Mouse (Mus musculus) heart, postnatal 0 days (tissue): ENCODE measurements around the gene Snrpc. TPM values are rescaled to one million over a fixed set of nuclear protein-coding genes. Genes with fewer than 3 reads are reported as not detected.
A peak's percentile ranks its signal among the peaks of the same experiment; 100 is the strongest.

Experiments
- ATAC-seq: fragments of 200-750 bp; cut with Nextera tagmentation; 2 replicates; pipeline ENCODE4 v1.8.0; 2017; ENCODE audit warnings: low read depth, moderate number of reproducible peaks, moderate library complexity; ENCODE audit not compliant: insufficient read depth
- DNase-seq: peaks from one replicate; pipeline ENCODE4 v3.0.0-alpha.2; 2016; ENCODE audit warnings: low spot score
- H3K27ac ChIP-seq: fragments of 300-500 bp; sonication (generic); 2 replicates; pipeline ENCODE4 v1.5.1; 2014; ENCODE audit warnings: low read depth, mild to moderate bottlenecking
- H3K27me3 ChIP-seq: fragments of 300-500 bp; sonication (generic); 2 replicates; pipeline ENCODE4 v1.6.1; 2014; ENCODE audit warnings: low read length, mixed read lengths; ENCODE audit not compliant: control insufficient read depth, insufficient read depth
- H3K36me3 ChIP-seq: fragments of 300-500 bp; sonication (generic); replicated peaks from 2 replicates; pipeline ENCODE4 v1.6.1; 2014; ENCODE audit warnings: low read length, mixed read lengths; ENCODE audit not compliant: control insufficient read depth, insufficient read depth
- H3K4me1 ChIP-seq: fragments of 300-500 bp; sonication (generic); 2 replicates; pipeline ENCODE4 v1.6.1; 2014; ENCODE audit warnings: antibody characterized with exemption; ENCODE audit not compliant: control insufficient read depth, insufficient read depth
- H3K4me2 ChIP-seq: fragments of 300-500 bp; sonication (generic); 2 replicates; pipeline ENCODE4 v1.6.1; 2014; ENCODE audit warnings: low read depth, mild to moderate bottlenecking, low read length, moderate library complexity
- H3K4me3 ChIP-seq: fragments of 300-500 bp; sonication (generic); 2 replicates; pipeline ENCODE4 v1.5.1; 2014; ENCODE audit warnings: low read depth, low read length
- H3K9ac ChIP-seq: fragments of 300-500 bp; sonication (generic); replicated peaks from 2 replicates; pipeline ENCODE4 v1.6.1; 2014; ENCODE audit warnings: low read depth, low read length, mixed read lengths
- H3K9me3 ChIP-seq: fragments of 300-500 bp; sonication (generic); replicated peaks from 2 replicates; pipeline ENCODE4 v1.6.1; 2016; ENCODE audit warnings: low read length; ENCODE audit not compliant: control insufficient read depth
- CTCF ChIP-seq: IDR thresholded peaks from 2 replicates; pipeline ENCODE4 v1.5.1; 2016; ENCODE audit warnings: antibody characterized with exemption, control low read depth, low read depth
- EP300 ChIP-seq: IDR thresholded peaks from 2 replicates; pipeline ENCODE4 v1.6.1; 2016; ENCODE audit warnings: antibody characterized with exemption, low read depth
- WGBS: fragments of 180-500 bp; shearing (Covaris S2); extraction: QIAGEN DNeasy Blood & Tissue Kit; methylation state at CpG from one replicate; pipeline ENCODE4 v1.1.7; 2014; 5-methylcytosine and 5-hydroxymethylcytosine counted together
- polyA plus RNA-seq: library from polyadenylated mRNA; unstranded; fragments of >200 nt; fragmentation: Nextera tagmentation; extraction: Ambion mirVana; gene quantifications from 2 replicates; pipeline ENCODE4 v1.2.1, GENCODE M21; 2015
- total RNA-seq: library from RNA; depleted of rRNA; stranded (reverse); fragments of >200 nt; gene quantifications from 2 replicates; pipeline ENCODE4 v1.2.3, GENCODE M21; 2014; ENCODE audit warnings: low replicate concordance

Gene Snrpc
- total and polyA plus RNA-seq, 2 experiments from 2014 or later = 125 to 185 TPM

- Histone ChIP-seq H3K9ac (no peak overlapping the region), H3K27me3 (no peaks in the 10 kb centered on the region), H3K4me1 (peaks cover 23% of the 10 kb centered on the region), H3K9me3 (no peaks in the 10 kb centered on the region), H3K27ac (no peak overlapping the region), H3K4me2 (no peak overlapping the region), H3K4me3 (no peak overlapping the region), H3K36me3 (no peaks in the 10 kb centered on the region)
- TF ChIP-seq EP300 (no peak), CTCF (no peak)
- ATAC-seq (no peak), DNase-seq (no peak)
- 81% methylated on average over 4 of the region's 4 CpGs for WGBS
Measured at GRCm38 (mm10) chr17:27803752-27804151, 34.2 kb upstream of the Snrpc start.

DNA sequence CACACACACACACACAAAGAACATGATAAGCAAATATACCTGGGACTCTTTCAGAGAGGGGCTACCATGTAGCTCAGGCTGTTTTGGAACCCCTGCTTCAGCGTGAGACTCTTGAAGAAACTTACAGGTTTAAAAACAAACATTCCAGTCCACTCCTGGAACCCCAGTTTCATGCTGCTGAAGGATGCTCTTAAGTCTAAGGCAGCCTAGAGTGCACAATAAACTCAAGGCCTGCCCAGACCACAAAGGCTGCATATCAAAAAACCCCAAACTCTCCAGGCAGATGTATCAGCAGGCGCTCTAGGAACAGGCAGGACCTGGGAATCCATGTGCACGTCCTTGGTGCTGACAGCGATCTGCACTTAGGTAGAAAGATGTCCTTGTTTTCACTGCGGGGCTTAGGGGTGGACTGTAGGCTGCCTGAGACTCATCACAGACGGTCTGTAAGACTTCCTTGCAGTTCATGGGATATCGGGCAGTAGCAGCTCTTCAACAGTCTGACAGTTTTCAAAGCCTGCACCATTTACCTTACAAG lies 33.7 kb upstream of the Snrpc start:
- Histone ChIP-seq H3K27ac (no peak overlapping the region), H3K27me3 (no peaks in the 10 kb centered on the region), H3K4me3 (no peak overlapping the region), H3K9ac (no peak overlapping the region), H3K36me3 (no peaks in the 10 kb centered on the region), H3K4me2 (no peak overlapping the region), H3K9me3 (no peaks in the 10 kb centered on the region), H3K4me1 (peaks cover 23% of the 10 kb centered on the region)
- TF ChIP-seq EP300 (no peak), CTCF (no peak)
- 64% methylated on average over 7 of the region's 7 CpGs for WGBS
- DNase-seq (no peak), ATAC-seq (no peak)

- no peaks in the 10 kb centered on the region for H3K9me3 ChIP-seq
- no peak for DNase-seq
- peak overlapping the region; percentile 62 for H3K27ac ChIP-seq
- no peak overlapping the region for H3K4me3 ChIP-seq
- peaks cover 18% of the 10 kb centered on the region for H3K4me1 ChIP-seq
- H3K36me3 ChIP-seq = no peaks in the 10 kb centered on the region
- H3K4me2 ChIP-seq = no peak overlapping the region
- no peak overlapping the region for H3K9ac ChIP-seq
- peak; percentile 47; the same call in 1 of the 2 replicates for ATAC-seq
- WGBS = 63% methylated on average over 10 of the region's 10 CpGs
- TF ChIP-seq CTCF (no peak), EP300 (no peak)
- no peaks in the 10 kb centered on the region for H3K27me3 ChIP-seq
Measured at GRCm38 (mm10) chr17:27804803-27805770, 32.9 kb upstream of the Snrpc start.

DNA sequence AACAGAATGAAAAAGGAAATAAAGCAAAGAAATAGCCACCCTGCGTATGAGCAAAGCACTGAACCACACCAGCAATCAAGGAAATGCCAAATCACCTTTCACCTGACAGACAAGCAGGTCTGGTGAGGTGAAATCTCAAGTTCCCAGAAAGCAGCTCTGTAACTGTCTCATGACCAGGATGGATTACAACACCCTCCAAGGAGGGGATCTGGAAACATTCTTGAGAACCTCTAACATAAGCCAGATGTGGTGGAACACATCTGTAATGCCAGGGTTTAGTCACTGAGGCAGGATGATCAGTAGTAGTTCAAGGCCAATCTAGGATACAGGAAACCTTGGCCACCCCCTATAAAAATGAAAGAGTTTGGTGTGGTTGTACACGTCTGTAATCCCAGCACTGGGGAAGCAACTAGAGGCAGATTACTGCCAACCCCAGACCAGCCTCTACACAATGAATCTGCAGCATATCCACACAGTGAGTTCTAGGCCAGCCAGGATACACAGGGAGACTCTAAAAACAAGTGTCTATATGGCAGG lies 30.3 kb upstream of the Snrpc start:
- Histone ChIP-seq H3K36me3 (no peaks in the 10 kb centered on the region), H3K9me3 (no peaks in the 10 kb centered on the region), H3K9ac (no peak overlapping the region), H3K4me2 (no peak overlapping the region), H3K4me3 (no peak overlapping the region), H3K27ac (no peak overlapping the region), H3K4me1 (peaks cover 28% of the 10 kb centered on the region), H3K27me3 (no peaks in the 10 kb centered on the region)
- DNase-seq (no peak), ATAC-seq (no peak)
- 75% methylated on average over 2 of the region's 2 CpGs for WGBS
- TF ChIP-seq CTCF = no peak
- TF ChIP-seq EP300 = no peak

DNA sequence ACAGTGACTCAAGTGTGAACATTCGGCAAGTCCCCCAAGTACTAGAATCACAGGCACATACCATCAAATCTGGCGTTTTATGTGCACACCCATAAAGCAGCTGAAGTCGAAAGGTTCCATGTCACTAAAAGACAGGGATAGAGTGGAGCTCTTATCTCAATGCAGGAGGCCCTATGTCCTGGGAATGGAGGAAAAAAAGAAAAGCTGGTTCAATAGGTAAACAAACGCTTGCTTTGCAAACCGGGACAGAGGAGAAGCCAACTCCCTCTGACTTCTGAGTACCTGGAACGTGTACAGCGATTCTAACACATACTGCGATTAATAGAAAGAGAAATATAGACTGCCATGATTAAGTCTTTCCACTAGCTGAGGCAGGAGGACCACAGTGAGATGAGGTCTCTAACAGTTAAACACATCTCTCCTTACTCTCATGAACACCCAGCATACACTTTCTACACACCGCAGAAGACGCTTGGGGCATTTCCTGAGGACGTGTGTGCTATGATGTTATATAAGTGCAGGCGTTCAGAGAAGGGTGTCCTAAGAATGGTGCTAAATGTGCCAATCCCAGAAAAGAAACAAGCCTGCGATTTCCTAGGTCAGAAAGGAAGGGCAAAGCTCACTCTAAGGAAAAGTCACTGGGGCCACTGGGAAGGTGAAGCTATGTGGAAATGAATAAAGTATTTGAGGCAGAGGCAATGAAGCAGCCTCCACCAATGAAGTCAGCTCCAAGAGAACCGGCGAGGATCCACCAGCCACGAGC lies 27.2 kb upstream of the Snrpc start:
- no peak overlapping the region for H3K4me2 ChIP-seq
- no peak overlapping the region for H3K27ac ChIP-seq
- DNase-seq (no peak), ATAC-seq (no peak)
- H3K9me3 ChIP-seq = no peaks in the 10 kb centered on the region
- WGBS = 71% methylated on average over 16 of the region's 16 CpGs
- H3K4me3 ChIP-seq = no peak overlapping the region
- H3K9ac ChIP-seq = no peak overlapping the region
- TF ChIP-seq EP300 (no peak), CTCF (no peak)
- peaks cover 18% of the 10 kb centered on the region for H3K4me1 ChIP-seq
- H3K27me3 ChIP-seq = no peaks in the 10 kb centered on the region
- no peaks in the 10 kb centered on the region for H3K36me3 ChIP-seq
